9 mouse cellular contexts compared by ENCODE assay signal in genomic region chr13:118387448-118387801, GRCm38 (mm10). TPM values are rescaled to one million over a fixed set of nuclear protein-coding genes. Genes with fewer than 3 reads are reported as not detected.
DNase-seq lines count a peak whose midpoint lies in the region; ATAC-seq and TF ChIP-seq lines count a peak whose summit lies in the region.
"Not testable (repeated sequence)": the region's sequence is repeated elsewhere in the genome, so short reads cannot be mapped to it uniquely, and the experiment has no call there.
"Had no signal": no experiment of that assay in that cellular context is flagged by ENCODE, and none has a peak within 500 bp of the region (broad histone marks: within the 10 kb centered on the region; RNA-seq: fewer than 3 reads in every experiment).

No protein-coding gene starts in this region.

- not testable (repeated sequence) for DNase-seq in ES-E14 (ENCODE audit: low read depth, low spot score); heart, embryonic 10.5 days (ENCODE audit: low spot score); limb, embryonic 10.5 days (ENCODE audit: low spot score); liver, postnatal 0 days; stomach, postnatal 0 days (ENCODE audit: low spot score)

- H3K27me3 ChIP-seq in embryonic facial prominence, embryonic 15.5 days; heart, embryonic 10.5 days (ENCODE audit: insufficient read depth, poor library complexity, severe bottlenecking); hindbrain, embryonic 16.5 days (replicated peaks; ENCODE audit: control insufficient read depth, insufficient read depth, low read length); limb, embryonic 10.5 days (ENCODE audit: low read depth, poor library complexity, severe bottlenecking); liver, postnatal 0 days (ENCODE audit: insufficient read depth, low read length); midbrain, embryonic 16.5 days (ENCODE audit: control insufficient read depth, insufficient read depth, low read depth, low read length); stomach, postnatal 0 days (ENCODE audit: control insufficient read depth, insufficient read depth, low read length): not testable (repeated sequence)

- H3K4me1 ChIP-seq in ES-E14 (ENCODE audit: control insufficient read depth in 2 of 2, insufficient read depth in 2 of 2, low read length in 2 of 2, poor library complexity in 1 of 2); embryonic facial prominence, embryonic 15.5 days; heart, embryonic 10.5 days; liver, postnatal 0 days (ENCODE audit: insufficient read depth); midbrain, embryonic 16.5 days (ENCODE audit: control insufficient read depth, insufficient read depth, low read length); stomach, postnatal 0 days (replicated peaks; ENCODE audit: control insufficient read depth, insufficient read depth): not testable (repeated sequence)
- H3K4me1 ChIP-seq in hindbrain, embryonic 16.5 days (ENCODE audit: control insufficient read depth, insufficient read depth, low read depth, low read length), result peaks cover 11% of the 10 kb centered on the region
- peaks cover 11% of the 10 kb centered on the region for H3K4me1 ChIP-seq in limb, embryonic 10.5 days

- H3K4me3 ChIP-seq in ES-E14 (ENCODE audit: insufficient read depth in 1 of 2, low read depth in 1 of 2, low read length in 2 of 2, poor library complexity in 1 of 2, severe bottlenecking in 1 of 2), result peak overlapping the region; percentile 76 to 95
- H3K4me3 ChIP-seq in embryonic facial prominence, embryonic 15.5 days (replicated peaks), result peak overlapping the region; percentile 89
- H3K4me3 ChIP-seq in heart, embryonic 10.5 days, result peak overlapping the region; percentile 95
- H3K4me3 ChIP-seq in hindbrain, embryonic 16.5 days (ENCODE audit: low read length), result peak overlapping the region; percentile 70
- peak overlapping the region; percentile 83 for H3K4me3 ChIP-seq in limb, embryonic 10.5 days
- peak overlapping the region; percentile 99 for H3K4me3 ChIP-seq in liver, postnatal 0 days (ENCODE audit: low read depth, low read length)
- H3K4me3 ChIP-seq in midbrain, embryonic 16.5 days (ENCODE audit: low read depth, low read length), result peak overlapping the region; percentile 93
- peak overlapping the region; percentile 86 for H3K4me3 ChIP-seq in stomach, postnatal 0 days (ENCODE audit: low read depth, low read length)

- H3K9me3 ChIP-seq in ES-E14 (ENCODE audit: control insufficient read depth, insufficient read depth, low read depth, low read length); embryonic facial prominence, embryonic 15.5 days (replicated peaks); heart, embryonic 10.5 days; hindbrain, embryonic 16.5 days (ENCODE audit: control insufficient read depth, low read length); limb, embryonic 10.5 days (replicated peaks); liver, postnatal 0 days (ENCODE audit: low read length); midbrain, embryonic 16.5 days (replicated peaks; ENCODE audit: control insufficient read depth, low read length, poor library complexity, severe bottlenecking); stomach, postnatal 0 days (ENCODE audit: control insufficient read depth, low read length): not testable (repeated sequence)

- ATAC-seq in embryonic facial prominence, embryonic 15.5 days (ENCODE audit: insufficient number of reproducible peaks, low FRiP score, low TSS enrichment, low read depth), result not testable (repeated sequence)
- peak; percentile 63 for ATAC-seq in hindbrain, embryonic 16.5 days
- peak; percentile 48 for ATAC-seq in liver, postnatal 0 days
- ATAC-seq in midbrain, embryonic 16.5 days, result peak; percentile 77
- ATAC-seq in stomach, postnatal 0 days (ENCODE audit: low FRiP score, low TSS enrichment), result peak; percentile 49

- in situ Hi-C loops in ES-E14 (cut with MboI; ENCODE audit: low sequenced_read_pairs in 2 of 2, unreplicated experiment in 2 of 2), result not testable (repeated sequence)

- H3K4me2 ChIP-seq in embryonic facial prominence, embryonic 15.5 days (replicated peaks), result peak overlapping the region; percentile 53
- H3K4me2 ChIP-seq in hindbrain, embryonic 16.5 days (ENCODE audit: low read length), result peak overlapping the region; percentile 54
- peak overlapping the region; percentile 82 for H3K4me2 ChIP-seq in liver, postnatal 0 days (ENCODE audit: low read depth, low read length)
- peak overlapping the region; percentile 51 for H3K4me2 ChIP-seq in midbrain, embryonic 16.5 days (ENCODE audit: low read length)
- peak overlapping the region; percentile 37 for H3K4me2 ChIP-seq in stomach, postnatal 0 days (replicated peaks; ENCODE audit: low read depth)

- not testable (repeated sequence) for TF ChIP-seq EP300 in liver, postnatal 0 days (IDR thresholded peaks at IDR 0.05; ENCODE audit: low read depth); stomach, postnatal 0 days (optimal IDR thresholded peaks at IDR 0.05)

- TF ChIP-seq CTCF in liver, postnatal 0 days (IDR thresholded peaks at IDR 0.05; ENCODE audit: low read depth); stomach, postnatal 0 days (IDR thresholded peaks at IDR 0.05; ENCODE audit: low read depth): not testable (repeated sequence)

- H3K36me3 ChIP-seq in ES-E14 (ENCODE audit: control insufficient read depth, insufficient read depth, low read length, poor library complexity, severe bottlenecking), result peaks cover 11% of the 10 kb centered on the region
- peaks cover 20% of the 10 kb centered on the region for H3K36me3 ChIP-seq in embryonic facial prominence, embryonic 15.5 days
- H3K36me3 ChIP-seq in heart, embryonic 10.5 days, result peaks cover 27% of the 10 kb centered on the region
- H3K36me3 ChIP-seq in hindbrain, embryonic 16.5 days (ENCODE audit: control insufficient read depth, insufficient read depth, low read length), result peaks cover 17% of the 10 kb centered on the region
- peaks cover 27% of the 10 kb centered on the region for H3K36me3 ChIP-seq in limb, embryonic 10.5 days
- H3K36me3 ChIP-seq in liver, postnatal 0 days (replicated peaks; ENCODE audit: insufficient read depth, low read length), result peaks cover 25% of the 10 kb centered on the region
- not testable (repeated sequence) for H3K36me3 ChIP-seq in midbrain, embryonic 16.5 days (ENCODE audit: control insufficient read depth, insufficient read depth, low read length); stomach, postnatal 0 days (ENCODE audit: control insufficient read depth, insufficient read depth, low read length)

- H3K9ac ChIP-seq in ES-E14 (ENCODE audit: insufficient read depth, low read depth, low read length, poor library complexity, severe bottlenecking), result peak overlapping the region; percentile 59; the same call in 1 of the 2 replicates
- not testable (repeated sequence) for H3K9ac ChIP-seq in embryonic facial prominence, embryonic 15.5 days; hindbrain, embryonic 16.5 days (ENCODE audit: low read depth, low read length); midbrain, embryonic 16.5 days (ENCODE audit: low read depth, low read length); stomach, postnatal 0 days (ENCODE audit: low read length)
- H3K9ac ChIP-seq in liver, postnatal 0 days (replicated peaks), result 0 out of 2 replicates have a peak overlapping the region, but pooled peaks have one; percentile 41

- 10% methylated on average over 10 of the region's 10 CpGs for WGBS in embryonic facial prominence, embryonic 15.5 days
- 8% methylated on average over 10 of the region's 10 CpGs for WGBS in heart, embryonic 10.5 days
- WGBS in hindbrain, embryonic 16.5 days, result 9% methylated on average over 10 of the region's 10 CpGs
- WGBS in limb, embryonic 10.5 days, result 12% methylated on average over 10 of the region's 10 CpGs
- 6% methylated on average over 10 of the region's 10 CpGs for WGBS in liver, postnatal 0 days (ENCODE audit: insufficient replicate concordance)
- WGBS in midbrain, embryonic 16.5 days, result 7% methylated on average over 10 of the region's 10 CpGs
- WGBS in stomach, postnatal 0 days, result 9% methylated on average over 10 of the region's 10 CpGs

- H3K27ac ChIP-seq in ES-E14 (ENCODE audit: insufficient read depth, low read depth, low read length, poor library complexity, severe bottlenecking); embryonic facial prominence, embryonic 15.5 days (replicated peaks); hindbrain, embryonic 16.5 days (ENCODE audit: low read depth, low read length); midbrain, embryonic 16.5 days (ENCODE audit: low read length); stomach, postnatal 0 days (replicated peaks): not testable (repeated sequence)
- H3K27ac ChIP-seq in heart, embryonic 10.5 days, result peak overlapping the region; percentile 65; the same call in 1 of the 2 replicates
- H3K27ac ChIP-seq in limb, embryonic 10.5 days, result peak overlapping the region; percentile 93
- peak overlapping the region; percentile 44; the same call in 1 of the 2 replicates for H3K27ac ChIP-seq in liver, postnatal 0 days (ENCODE audit: low read depth)

RNA-seq across cellular contexts. Expression of gene Mrps30, which starts 0.4 kb away (rescaled TPM):
- 29.6 and 30.8 TPM in 2 replicates for total RNA-seq in ES-E14 (2012; rRNA removed)
- polyA plus RNA-seq in embryonic facial prominence, embryonic 15.5 days (2015; fragmentation: Nextera tagmentation; extraction: Ambion mirVana), result 26.8 and 30.3 TPM in 2 replicates
- polyA plus RNA-seq in heart, embryonic 10.5 days (2016; fragmentation: Nextera tagmentation; extraction: Ambion mirVana), result 42.5 and 44.2 TPM in 2 replicates
- 22.6 and 23.6 TPM in 2 replicates for polyA plus RNA-seq in hindbrain, embryonic 16.5 days (2015; fragmentation: Nextera tagmentation; extraction: Ambion mirVana)
- polyA plus RNA-seq in limb, embryonic 10.5 days (2016; fragmentation: Nextera tagmentation; extraction: Ambion mirVana), result 45.3 and 48.1 TPM in 2 replicates
- polyA plus RNA-seq in liver, postnatal 0 days (2015; fragmentation: Nextera tagmentation; extraction: Ambion mirVana), result 16.9 and 18.4 TPM in 2 replicates
- polyA plus RNA-seq in midbrain, embryonic 16.5 days (2015; fragmentation: Nextera tagmentation; extraction: Ambion mirVana), result 24.4 and 25.2 TPM in 2 replicates
- polyA plus RNA-seq in stomach, postnatal 0 days (2015; fragmentation: Nextera tagmentation; extraction: Ambion mirVana), result 21.4 and 22.2 TPM in 2 replicates

RNA-seq across cellular contexts. Expression of gene B430218F22Rik, which starts 1.0 kb away (rescaled TPM):
- total RNA-seq in ES-E14 (2012; rRNA removed), result 3.0 and 7.3 TPM in 2 replicates
- 0.26 and 0.60 TPM in 2 replicates for polyA plus RNA-seq in embryonic facial prominence, embryonic 15.5 days (2015; fragmentation: Nextera tagmentation; extraction: Ambion mirVana)
- 1.2 and 1.5 TPM in 2 replicates for polyA plus RNA-seq in heart, embryonic 10.5 days (2016; fragmentation: Nextera tagmentation; extraction: Ambion mirVana)
- 0.78 and 1.3 TPM in 2 replicates for polyA plus RNA-seq in hindbrain, embryonic 16.5 days (2015; fragmentation: Nextera tagmentation; extraction: Ambion mirVana)
- polyA plus RNA-seq in limb, embryonic 10.5 days (2016; fragmentation: Nextera tagmentation; extraction: Ambion mirVana), result 1.3 and 1.9 TPM in 2 replicates
- polyA plus RNA-seq in liver, postnatal 0 days (2015; fragmentation: Nextera tagmentation; extraction: Ambion mirVana), result 0.65 and 1.0 TPM in 2 replicates
- polyA plus RNA-seq in midbrain, embryonic 16.5 days (2015; fragmentation: Nextera tagmentation; extraction: Ambion mirVana), result 0.88 and 1.2 TPM in 2 replicates
- polyA plus RNA-seq in stomach, postnatal 0 days (2015; fragmentation: Nextera tagmentation; extraction: Ambion mirVana), result 1.2 and 1.3 TPM in 2 replicates
- total RNA-seq: gastrocnemius, postnatal 4 days had no signal
